Mouse (Mus musculus) adrenal gland, adult 8-10 months (tissue): ENCODE results near the gene Pex6. TPM values are rescaled to one million over a fixed set of nuclear protein-coding genes. Genes with fewer than 3 reads are reported as not detected.
"Not testable (repeated sequence)": the region's sequence is repeated elsewhere in the genome, so short reads cannot be mapped to it uniquely, and the experiment has no call there.

Source experiments
- DNase-seq: peaks from one replicate; pipeline ENCODE4 v3.0.0; 2022
- total RNA-seq, 4 experiments: library from RNA; stranded (reverse); gene quantifications; 2 replicates each; pipeline ENCODE4 v1.2.4; 2022

The Pex6 gene
- total RNA-seq, 4 experiments from 2014 or later, result 56.2 to 74.2 (median 61.8) TPM

DNA sequence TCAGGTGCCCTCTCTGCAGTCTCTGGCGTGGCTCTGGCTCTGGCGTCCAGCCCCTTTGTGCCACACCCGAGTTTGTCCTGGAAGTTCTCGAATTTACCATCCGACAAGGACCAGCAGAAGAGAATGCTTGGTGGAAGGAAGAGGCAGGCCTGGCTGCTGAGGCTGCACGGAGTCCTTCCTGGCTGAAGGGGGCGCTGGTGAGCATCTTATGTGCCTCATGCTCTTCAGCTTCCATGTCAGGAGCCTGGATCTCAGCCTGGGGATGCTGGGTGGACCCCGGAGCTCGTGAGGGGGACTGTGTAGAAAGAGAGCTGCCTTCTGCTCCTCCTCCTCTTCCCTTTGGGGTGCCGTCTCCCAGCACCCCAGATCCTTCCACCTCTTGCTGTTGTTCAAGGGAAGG lies 24.9 kb downstream of the Pex6 start:
- no peak for DNase-seq

DNA sequence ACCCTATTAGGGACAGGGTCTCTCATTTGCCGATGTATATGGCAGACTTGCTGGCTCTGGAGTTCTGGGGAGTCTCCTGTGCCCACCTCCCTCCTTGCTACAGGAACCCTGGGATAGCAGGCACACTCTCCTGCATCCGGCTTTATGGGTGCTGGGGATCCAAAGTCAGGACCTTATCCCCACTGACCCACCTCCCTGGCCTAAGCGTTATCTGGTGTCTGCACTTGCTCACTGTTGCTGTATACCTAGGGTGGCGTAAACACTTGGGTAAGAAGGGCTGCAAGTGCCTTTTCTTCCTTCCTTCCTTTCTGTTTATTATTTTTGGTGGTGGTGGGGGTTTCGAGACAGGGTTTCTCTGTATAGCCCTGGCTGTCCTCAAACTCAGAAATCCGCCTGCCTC lies 30.0 kb downstream of the Pex6 start:
- DNase-seq, result no peak

DNA sequence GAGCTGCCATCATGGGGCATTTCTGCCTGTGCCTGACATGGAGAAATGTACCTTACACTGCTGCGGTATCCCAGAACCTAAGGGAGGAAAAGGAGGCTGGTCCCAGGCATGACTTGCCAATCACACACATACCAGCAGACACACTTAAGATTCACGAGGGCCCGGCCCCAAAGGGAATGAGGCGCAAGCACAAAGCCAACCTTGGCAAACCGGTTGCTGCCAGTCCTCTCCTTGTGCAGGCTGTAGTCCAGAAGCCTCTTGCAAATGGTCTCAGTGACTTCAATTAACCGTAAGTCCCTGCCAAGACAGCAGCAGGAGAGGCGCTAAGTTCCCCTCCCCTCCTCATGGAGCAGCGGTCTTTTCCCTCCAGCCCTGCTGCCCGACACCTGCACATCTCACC lies 31.7 kb downstream of the Pex6 start:
- DNase-seq, result no peak

DNA sequence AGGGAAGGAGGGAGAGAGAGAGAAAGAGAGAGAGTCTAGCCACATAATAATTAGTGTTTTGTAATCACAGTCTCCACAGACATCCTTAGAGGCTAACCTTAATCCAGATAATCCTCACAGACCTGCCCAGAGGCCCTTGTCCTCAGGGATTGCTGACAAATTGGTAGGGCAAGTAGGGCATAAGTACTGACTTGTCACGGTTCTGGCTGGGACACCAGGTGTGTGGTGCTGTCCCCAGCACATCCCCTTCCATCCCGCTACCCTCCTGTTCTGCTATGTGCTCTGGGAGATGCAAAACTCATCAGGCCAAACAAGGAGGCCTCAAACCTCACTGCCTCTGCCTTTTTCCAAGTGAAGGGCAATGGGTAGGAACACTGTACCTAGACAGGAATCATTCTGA lies 34.2 kb downstream of the Pex6 start:
- DNase-seq, result no peak

DNA sequence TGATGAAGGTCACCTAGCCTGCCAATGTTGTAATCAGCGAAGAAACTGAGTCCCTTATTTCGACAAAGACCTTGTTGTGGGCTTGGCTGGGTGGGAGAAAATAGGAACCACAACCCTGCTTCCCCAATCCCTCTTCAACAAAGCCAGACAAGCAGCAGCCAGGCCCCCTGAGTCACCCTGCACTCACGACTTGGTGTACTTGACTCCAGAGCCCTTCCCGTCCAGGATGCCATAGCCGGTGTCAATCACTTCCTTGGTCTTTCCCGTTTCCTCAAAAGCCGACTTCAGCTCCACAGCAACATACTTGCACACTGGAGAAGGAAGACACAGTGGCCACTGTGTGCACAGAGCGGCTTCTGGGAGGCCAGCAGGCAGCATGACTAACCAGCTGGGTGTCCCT lies 36.0 kb downstream of the Pex6 start:
- DNase-seq, result no peak

DNA sequence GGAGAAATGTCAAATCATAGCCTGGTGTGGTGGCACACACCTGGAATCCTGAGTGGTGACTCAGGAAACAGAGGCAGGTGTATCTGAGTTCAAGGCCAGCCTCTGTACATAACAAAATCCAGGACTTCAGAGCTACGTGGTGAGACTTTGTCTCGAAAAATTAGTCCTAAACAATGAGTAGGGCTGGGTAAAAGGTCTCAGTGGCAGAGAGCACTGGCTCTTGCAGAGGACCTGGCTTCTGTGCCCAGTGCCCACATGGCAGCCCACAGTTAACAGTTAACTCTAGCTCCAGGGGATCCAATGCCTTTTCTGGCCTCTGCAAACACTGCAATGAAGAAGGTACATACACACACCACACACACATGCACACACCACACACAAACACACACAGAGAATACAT lies 36.5 kb downstream of the Pex6 start:
- no peak for DNase-seq

DNA sequence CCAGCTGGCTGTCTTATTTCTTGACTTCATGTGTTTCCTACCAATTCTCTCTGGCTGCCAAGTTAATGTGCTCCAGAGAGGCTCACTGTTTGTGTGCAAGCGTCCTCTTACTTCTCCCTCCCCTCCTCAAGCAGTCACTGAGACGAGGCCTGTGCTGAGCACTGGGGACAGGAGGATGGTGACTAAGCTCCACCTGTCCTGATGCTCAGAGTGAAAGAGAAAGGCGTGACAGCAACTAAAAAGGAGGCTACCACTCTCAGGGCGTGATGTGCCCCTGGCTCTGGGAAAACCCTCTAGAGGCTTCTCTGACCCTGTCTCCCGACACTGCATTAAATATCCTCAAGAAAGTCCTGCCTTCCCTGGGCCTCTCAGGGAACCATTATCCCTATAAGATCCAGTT lies 38.0 kb downstream of the Pex6 start:
- DNase-seq, result no peak

DNA sequence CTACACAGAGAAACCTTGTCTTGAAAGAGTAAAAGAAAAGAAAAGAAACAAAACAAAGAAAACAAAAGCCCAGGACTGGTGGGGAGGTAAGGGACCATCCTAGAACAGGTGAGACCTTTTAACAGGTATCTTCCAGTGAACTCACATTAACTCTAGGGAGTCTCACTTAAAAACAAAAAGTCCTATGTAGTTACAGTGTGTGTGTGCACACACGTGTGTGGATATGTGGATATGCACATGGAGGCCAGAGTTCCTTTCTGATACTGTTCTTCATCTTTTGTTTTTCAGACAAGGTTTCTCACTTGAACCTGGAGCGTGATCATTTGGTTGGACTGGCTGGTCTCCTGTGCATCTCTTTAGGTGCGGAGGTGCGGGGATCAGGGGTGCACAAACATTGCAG lies 39.3 kb downstream of the Pex6 start:
- DNase-seq, result no peak

DNA sequence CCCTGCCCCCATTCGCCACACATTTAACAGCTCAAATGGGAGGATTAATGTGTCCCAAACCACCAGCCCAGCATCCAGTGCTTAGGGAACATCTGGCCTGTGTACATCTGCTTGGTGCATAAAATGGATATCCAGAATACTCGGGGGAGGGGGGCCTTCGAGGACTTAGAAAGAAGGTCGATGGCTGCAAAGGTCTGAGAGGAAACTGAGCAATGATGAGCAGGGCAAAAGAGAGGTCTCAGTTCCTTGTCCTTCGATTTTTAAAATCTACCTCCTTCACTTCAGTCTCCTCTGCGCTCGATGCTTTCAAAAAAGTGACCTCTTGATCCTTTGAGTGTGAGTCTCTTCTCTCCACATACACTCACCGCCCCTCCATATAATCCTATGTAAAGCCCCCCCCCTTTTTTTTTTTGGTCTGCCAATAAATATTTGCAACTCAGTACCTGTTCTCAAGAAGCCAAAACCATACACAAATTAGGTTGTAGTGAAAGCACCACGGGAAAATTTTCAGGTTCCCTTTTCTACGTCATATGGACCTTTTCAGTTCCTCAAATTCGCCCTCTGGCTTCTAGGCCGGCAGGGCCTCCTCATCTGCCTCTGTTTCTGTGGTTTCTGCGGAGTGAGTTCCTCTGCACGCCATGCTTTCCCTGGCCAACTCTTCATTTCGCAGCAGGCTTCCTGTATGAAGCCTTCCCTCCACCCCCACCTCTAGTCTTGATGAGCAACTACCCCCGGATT lies 40.0 kb downstream of the Pex6 start:
- no peak for DNase-seq

DNA sequence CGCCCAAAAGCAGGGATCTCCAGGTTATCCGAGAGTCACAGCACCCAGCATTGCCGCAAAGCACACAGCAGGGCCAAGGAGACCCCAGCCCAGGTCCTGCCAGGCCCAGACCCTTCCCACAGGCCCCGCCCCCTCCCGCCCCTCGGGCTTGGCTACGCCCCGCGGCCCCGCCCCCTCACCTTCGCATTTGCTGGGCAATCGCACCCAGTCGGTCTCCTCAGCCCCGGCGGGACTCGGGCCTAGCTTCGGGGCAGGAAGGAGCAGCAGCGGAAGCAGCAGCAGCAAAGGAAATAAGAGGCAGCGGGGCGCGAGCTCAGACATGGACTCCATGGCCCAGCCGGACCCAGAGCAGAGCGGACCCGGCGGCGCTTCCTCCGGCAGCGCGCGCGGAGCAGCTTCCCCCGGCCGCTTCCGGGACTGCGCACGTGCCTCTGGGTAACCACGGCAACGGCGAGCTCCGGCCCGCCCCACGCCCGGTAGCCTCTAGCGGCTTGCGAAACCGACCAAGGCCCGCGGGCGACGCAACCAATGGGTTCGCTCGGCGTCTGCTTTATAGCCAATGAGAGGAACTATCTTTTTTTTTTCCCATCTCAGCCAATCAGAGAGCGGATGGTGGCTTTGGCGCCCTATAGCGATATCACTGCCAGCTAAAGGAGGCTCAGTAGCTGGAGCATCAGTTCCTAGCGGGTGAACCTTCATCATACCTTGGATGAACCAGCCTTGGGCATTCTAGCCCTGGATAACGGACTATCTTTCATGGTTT lies 40.7 kb downstream of the Pex6 start, which contains the start of gene Cnpy3:
Gene Cnpy3 (minus strand): TSS at position 421 of the 763 bp plus-strand sequence.
- peak; percentile 97 for DNase-seq

DNA sequence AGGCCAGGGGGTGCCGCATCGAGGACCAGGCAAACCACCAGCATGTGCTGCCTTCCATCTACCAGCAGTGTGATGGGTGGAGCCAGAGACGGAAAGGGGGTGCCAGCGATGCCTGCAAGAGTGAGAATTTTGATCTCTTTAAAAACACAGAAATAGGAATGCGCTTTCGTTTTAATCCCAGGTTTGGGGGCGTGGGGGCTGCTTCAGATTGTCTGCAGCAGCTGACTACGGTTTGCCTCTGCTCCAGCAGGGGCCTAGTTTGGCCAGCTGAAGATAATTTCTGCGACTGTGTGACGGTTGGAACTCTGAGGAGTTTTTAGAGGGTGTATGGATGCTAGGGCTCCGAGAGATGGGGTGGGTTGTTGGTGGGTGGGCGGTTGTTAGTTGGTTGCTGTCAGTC lies 47.5 kb downstream of the Pex6 start:
- DNase-seq, result no peak

DNA sequence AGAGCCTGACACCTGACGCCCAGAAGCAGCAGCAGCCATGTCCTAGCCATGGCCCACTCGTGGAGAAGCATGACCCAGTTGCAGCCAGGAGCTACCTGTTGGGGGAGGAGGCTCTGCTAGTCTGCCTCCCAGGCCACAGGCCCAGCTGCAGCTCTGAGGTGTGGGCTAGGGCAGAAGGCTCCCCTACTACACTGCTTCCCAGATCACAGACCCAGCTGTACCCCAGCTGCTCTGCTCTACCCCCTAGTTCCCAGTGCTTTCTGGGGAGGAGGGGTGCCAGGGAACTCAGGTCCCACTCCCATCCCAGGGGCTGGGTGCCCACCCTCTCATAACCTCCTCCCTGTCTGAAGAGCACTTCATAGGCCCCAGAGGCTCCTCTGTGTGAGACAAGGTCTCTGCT lies 52.3 kb downstream of the Pex6 start, which contains the start of gene Ptcra:
Gene Ptcra (minus strand): TSS at position 169 of the 400 bp plus-strand sequence.
- no peak for DNase-seq

DNA sequence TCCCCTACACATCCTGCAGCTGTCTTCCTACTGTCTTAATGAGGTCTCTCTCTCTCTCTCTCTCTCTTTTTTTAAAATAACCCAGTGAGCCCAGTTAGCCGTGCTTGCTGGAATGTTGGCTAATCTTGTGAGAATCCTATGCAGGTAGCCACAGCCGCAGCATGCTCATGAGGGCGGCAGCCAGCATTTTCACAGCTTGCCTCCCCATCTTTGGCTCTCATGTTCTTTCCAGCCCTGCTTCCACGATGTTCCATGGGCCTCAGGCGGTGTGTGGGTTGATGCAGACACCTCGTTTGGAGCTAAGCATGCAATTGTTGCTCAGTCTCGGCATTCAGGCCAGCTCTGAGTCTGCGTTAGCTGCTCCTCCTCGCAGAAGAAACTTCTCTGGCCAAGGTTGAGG lies 53.7 kb downstream of the Pex6 start:
- not testable (repeated sequence) for DNase-seq

DNA sequence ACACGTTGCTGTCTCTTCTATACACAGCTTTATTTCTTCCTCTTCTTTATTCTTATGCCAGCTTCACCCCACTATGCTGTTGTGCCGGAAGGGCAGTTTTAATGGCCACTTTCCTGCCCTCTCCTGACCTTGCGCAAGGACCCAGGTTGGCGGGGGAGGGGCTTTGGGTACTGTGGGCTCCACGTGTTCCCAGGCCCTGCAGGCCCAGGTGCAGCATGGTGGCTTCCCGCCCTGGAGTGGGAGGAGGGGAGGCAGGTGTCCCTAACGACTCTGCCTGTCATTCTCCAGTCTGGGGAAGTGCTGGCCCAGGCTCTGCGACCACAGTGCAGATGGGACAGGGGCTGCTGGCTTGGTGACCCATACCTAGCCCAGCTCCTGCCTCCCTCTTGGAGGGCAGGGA lies 56.6 kb downstream of the Pex6 start:
- no peak for DNase-seq

DNA sequence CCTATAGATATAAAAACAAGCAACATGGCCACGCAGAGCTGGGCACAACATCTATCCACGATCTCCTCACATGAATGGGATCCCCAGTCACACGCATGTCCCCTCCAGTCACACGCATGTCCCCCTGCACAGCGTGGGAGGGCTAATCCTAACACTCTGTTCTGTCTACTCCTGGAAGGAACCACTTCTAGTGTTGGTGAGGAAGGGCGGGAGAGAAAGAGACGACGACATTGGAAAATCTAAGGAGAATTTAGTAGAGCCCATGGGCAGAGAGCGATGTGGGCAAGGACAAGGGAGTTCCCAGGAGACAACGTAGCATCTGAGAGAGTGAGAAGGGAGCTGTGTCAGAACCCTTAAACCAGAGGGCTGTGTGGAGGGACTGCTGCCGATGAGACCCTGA lies 59.3 kb downstream of the Pex6 start:
- DNase-seq, result no peak

DNA sequence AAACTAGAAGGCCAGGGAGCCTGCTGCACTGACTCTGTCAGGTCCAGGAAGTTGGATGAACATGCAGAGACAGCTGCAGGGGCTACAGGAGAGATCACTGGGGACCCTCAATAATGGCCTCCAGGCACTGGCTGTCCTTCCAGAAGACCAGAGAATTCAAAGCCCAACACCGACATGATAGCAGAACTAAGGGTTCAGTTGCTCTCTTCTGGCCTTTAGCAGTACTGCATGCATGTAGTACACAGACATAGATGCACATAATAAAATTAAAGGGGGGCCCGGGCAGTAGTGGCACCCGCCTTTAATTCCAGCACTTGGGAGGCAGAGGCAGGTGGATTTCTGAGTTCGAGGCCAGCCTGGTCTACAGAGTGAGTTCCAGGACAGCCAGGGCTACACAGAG lies 59.8 kb downstream of the Pex6 start:
- DNase-seq, result no peak

DNA sequence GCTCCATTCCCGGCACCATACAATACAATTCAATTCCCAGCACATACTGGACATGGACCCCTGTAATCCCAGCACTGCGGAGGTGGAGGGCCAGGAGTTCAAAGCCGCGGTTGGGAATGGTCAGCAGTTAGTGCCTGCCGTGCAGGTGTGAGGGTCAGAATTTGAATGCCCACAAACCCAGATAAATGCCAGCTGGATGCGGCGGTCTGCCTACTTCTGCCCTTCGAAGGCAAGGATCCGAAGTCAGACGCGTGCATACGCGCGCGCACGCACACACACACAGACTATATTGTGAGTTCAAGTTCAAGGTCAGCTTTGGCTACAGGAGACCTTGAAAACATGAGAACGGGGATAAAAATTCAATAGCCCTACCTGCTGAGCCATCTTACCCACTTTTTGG lies 60.4 kb downstream of the Pex6 start:
- DNase-seq, result no peak

DNA sequence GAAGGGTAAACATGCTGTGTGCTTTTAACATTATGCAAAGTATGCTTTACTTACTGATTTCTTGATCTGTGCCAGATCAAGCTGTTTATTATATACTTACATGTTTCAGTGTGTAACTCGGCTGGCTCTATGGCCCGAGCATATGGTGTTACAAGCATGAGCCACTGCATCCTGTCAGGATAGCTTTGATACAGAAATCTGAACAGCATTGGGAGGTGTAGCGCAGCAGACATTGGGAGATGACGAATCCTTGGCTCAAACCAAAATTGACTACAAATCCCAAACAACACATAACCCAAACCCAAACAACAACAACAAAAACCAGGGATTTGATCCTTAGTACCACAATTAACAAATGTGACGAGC lies 60.8 kb downstream of the Pex6 start:
- DNase-seq, result no peak

DNA sequence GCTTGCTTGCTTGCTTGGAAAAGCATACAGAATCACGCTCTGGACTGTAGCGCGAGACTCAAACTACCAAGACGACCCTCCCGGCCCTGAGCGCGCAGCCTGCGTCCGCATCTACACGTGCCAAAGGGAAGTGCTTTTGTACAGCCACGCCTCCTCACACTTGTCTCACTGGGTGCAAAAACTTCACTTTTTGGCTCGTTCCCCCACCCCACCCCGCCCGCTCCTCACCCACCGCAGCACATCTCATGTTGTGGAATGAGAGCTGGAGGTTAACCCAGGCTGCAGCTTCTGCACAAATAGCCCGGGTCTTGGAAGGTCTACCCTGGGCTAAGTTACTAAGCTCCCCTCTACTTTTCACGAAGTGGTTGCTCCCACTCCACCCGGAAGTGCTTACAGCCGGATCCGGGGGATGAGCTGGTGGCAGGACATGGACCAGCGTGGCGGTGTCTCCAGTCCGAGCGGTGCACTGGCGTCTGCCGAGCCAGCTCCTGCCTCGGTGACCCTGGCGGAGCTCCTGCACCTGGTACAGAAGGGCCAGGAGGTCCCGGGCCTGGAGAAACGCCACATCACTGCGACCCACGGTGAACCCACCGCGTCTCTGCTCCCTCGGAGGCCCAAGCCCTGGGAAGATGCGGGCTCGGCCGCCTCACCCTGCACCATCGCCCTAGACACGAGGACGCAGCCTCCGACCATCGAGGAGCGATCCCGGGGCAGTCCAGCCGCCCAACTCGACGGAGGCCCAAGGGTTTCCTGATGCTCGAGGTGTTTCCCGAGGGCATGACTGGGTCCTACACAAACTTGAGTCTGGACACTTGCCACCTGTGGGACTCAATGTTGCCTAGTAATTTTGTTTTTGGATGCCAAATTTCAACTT lies 61.4 kb downstream of the Pex6 start, which contains the start of gene 2310039H08Rik:
Gene 2310039H08Rik (plus strand): TSS at position 232 of the 874 bp plus-strand sequence.
- peak; percentile 79 for DNase-seq

DNA sequence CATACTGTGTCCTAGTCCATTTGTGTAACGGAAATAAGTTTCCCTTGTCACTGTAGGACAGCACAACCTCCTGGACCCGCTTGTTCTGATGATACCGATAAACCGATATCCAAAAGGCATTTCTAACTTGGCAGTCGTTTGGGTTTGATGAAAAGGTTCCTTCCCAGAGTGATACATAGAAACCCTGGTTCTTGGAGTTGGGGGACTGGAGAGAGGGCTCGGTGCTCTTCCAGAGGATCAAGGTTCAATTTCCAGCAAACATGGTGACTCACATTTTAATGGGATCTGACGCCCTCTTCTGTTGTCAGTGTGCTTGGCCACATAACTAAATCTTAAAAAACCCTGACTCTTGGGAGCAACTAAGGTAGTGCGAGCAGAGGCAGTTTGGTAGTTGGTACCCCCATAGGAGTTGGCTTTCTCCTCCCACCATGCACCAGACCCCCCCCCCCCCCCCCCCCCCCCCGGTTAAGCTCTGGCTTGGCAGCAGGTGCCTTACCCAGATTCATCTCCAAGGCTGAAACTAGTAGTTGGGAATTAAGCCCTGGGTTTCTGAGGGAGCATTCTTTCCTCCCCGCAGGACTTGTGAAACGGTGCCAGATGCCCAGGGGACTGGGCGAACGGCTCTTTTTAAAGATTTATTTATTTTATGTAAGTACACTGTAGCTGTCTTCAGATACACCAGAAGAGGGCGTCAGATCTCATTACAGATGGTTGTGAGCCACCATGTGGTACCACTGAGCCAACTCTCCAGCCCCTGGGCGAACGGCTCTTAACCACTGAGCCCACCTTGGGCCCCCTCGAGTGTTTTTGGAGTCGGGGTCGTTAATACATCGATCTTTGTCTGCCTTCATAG lies 62.2 kb downstream of the Pex6 start:
- DNase-seq, result no peak

DNA sequence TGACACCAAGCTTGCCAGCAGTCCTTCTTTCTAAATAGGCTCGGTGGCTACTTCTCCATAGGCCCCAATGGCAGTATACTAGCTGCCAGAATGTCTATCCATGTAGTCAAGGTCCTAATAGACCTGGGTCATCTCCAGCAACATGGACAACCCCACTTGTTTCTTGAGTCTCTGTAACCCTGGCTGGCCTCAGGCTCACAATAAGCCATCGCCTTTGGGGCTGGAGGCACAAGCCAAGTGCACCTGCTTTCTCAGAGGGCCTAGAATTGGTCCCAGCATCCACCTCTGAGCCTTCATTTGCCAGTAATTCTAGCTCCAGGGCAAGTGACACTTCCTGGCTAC lies 62.8 kb downstream of the Pex6 start:
- DNase-seq, result no peak

DNA sequence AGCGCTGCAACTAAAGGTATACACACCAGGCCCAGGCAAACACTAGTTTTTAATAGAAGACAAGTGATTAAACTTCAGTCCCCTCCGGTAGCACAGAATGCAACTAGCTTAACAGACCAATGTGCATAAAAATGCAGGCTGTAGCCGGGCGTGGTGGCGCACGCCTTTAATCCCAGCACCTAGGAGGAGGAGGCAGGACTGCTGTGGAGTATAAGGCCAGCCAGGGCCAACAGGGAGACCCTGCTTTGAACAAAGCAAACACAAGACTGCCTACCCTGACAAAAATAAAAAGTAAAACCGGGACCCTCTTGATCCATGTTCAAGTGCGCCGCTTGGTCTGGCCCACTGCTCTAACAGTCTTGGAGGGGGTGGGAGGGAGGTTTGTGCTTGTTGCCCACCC lies 63.8 kb downstream of the Pex6 start:
- no peak for DNase-seq
